Mouse (Mus musculus) C2C12 (cell line): ENCODE measurements around the gene Elmo2.

Experiments
- CTCF ChIP-seq: IDR thresholded peaks from one replicate; pipeline ENCODE4 v1.5.1; 2011; ENCODE audit not compliant: control insufficient read depth, insufficient read depth, insufficient read length
- MAX ChIP-seq: IDR thresholded peaks from one replicate; pipeline ENCODE4 v1.6.1; 2011; ENCODE audit warnings: mild to moderate bottlenecking, control low read depth
- MYOD1 ChIP-seq: IDR thresholded peaks from one replicate; pipeline ENCODE4 v1.6.1; 2011; ENCODE audit warnings: low read depth; ENCODE audit not compliant: control insufficient read depth, insufficient read length

DNA sequence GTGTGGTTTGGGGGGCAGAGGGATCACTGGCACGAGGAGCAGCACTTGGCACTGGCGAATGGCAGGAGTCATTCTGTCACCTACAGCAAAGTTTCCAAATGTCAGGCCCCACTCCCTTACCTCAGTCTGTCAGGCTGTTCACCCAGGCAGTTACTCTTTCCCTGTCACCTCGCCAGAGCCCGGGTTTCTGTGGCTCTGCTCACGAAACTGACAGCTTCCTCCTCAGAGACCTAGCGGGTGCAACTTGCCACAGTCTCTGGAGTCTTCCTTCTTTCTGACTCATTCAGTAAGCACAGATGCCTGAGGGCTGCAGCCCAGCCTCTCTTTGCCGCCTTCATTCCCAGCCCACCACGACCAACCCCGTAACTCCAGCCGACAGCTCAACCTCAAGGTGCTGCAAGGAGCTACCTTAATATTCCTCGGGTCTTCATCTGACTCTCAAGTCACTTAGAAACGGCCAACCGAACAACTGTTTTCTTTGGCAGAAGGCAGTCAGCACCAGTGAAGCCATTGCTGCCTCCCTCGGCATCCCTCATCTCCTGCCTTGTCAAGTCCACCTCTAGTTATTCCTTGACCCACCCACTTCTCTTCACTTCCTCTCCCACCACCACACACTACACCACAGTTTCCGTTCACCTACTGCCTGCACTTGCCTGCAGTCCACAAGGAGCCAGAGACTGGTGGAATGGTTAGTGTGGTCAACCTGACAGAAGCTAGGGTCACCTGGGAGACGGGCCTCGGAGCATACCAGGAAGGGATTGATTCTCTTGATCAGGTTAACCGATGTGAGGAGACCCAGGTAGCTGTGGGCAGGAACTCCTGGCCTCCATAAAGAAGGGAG lies 39.7 kb downstream of the Elmo2 start:
- TF ChIP-seq MAX (no peak), CTCF (no peak), MYOD1 (no peak)
